Mouse (Mus musculus): ENCODE measurements at regions not wholly inside any gene's neighbourhood (a gene's known extent, or its start where the extent isn't known, plus 50 kb on each side); places are given as distances from the start of the nearest gene placed in this dataset.

DNA sequence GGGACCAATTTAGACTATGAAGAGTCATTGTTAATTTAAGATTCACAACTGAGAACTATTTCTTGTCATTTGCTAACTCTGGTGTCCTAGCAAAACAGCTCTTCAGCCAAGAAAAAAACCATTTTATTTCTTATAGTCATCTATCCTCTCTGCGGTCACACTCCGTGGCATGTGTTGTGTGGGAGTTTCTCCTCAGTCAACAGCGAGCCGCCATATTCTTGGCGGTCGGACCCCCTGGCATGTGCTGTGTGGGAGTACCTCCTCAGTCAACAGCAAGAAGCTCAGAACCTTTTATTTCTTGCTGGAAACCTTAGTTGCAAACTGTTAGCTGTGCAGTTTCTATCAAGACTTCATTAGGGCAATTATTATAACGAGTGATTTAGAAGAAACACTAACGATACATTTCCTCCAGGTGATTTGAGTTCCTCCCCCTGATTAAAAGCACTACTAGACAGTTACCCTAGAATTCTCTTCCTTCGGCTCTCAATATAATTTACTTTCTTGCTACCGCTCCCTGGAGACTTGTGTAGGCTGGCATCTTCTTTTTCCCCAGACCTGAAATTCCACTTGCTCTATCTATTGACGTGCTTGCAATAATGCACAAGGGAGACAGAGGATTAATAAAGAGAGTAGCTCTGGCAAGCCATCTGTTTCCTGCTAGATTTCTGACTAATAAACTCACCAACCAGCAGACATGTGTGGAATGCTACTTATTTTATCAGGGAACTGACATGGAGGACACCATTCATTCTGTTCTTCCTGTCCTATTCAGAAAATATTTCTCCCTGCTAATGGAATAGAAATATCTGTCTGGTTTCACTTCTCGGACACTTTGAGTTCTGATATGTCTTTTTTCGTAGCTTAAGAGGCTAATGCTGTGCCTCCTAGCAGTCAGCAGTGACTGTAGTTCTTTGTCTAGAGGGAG lies 359.5 kb downstream of the Ice1 start:
- ATAC-seq (ENCODE audit: insufficient number of reproducible peaks, low FRiP score, low TSS enrichment) = no peak

DNA sequence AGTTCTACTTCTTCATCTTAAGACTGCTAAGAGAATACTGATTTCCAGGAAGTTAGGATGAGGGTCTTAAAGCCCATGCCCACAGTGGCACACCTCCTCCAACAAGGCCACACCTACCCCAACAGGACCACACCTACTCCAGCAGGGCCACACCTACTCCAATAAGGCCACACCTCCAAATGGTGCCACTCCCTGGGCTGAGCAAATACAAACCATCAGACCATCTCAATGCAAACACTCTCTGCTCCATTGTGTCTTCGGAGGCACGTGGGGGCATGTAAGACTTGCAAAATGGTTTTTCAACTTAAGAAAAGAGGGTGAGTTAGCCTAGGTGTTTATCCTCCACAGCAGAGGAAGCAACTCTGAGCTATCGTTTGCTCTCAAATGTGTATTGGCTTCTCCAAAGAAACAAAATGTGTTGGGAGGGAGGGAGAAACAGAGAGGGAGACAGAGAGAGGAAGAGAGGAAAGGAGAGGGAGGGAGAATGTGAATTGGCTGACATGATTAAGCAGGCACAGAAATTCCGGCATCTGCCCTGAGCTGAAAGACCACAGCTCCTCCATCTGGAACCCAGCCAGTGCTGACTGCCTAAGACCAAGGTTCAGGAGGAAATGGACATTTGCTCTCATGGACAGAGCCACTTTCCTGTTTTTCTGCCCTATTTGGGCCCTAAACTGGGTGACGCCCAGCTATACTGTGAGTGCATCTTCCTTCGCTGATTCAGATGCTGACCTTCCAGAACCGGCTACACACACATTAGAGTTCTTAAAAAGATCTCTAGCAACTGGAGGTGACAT lies 356.2 kb downstream of the Ice1 start:
- ATAC-seq (ENCODE audit: insufficient number of reproducible peaks, low FRiP score, low TSS enrichment) = no peak

DNA sequence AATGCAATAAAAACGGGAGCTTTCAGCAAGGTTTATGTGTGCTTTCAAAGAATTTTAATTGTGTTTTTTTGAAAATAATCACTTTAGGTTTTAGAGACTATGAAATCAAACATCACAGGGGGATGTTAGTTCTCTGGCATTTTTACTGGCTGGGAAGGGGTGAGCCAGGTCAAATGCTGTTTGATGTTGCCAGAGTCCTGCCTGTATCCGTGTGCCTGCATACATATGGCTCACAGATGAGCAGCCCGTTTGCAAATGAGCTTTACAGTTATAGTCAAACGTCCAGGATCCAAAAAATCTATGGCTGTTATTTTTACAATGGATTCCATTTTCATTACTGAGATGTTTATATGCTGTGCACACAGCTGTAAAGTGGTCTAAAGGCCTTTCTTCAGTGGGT lies 354.7 kb downstream of the Ice1 start:
- ATAC-seq (ENCODE audit: insufficient number of reproducible peaks, low FRiP score, low TSS enrichment) = no peak

DNA sequence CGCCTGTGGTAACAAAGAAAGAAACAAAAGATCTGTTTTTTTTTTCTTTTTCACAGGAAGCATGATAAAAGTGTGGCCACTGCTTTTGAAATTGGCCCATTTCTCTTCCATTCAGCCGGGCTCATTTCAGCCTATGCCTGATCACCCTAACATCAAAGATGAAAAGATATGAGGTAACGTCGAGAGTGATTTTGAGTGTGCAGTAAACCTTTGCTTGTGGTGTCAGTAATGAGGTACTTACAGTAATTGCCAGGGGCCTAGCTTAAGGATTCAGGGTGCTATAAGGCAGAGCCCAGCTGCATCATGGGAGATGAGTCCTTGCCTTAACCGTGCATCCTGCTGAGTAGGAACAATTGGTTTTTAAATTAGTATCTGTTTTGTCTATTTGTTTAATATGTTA lies 354.2 kb downstream of the Ice1 start:
- no peak for ATAC-seq (ENCODE audit: insufficient number of reproducible peaks, low FRiP score, low TSS enrichment)

DNA sequence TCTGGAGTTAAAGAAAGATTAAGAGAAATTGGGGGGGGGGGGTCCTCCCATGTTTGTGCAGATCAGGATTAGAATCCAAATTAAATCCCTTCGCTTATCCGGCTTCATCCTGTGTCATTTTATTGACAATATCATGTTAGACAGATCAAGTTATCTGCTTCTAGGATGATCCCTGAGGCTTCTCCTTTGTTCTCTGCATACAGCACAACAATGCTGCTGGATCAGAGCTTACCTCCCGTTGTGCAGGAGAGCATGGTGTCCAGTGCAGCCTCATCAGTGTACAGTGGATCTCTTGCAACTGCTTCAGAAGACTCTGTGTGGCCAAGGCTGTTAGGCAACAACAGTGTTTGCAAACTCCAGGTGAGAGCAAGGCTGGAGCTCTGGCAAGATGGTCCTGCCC lies 344.7 kb downstream of the Ice1 start:
- ATAC-seq (ENCODE audit: insufficient number of reproducible peaks, low FRiP score, low TSS enrichment) = no peak

- ATAC-seq (ENCODE audit: insufficient number of reproducible peaks, low FRiP score, low TSS enrichment) = no peak
Measured at GRCm38 (mm10) chr13:70303953-70304525, 333.4 kb downstream of the Ice1 start.

GRCm38 (mm10) chr13:70310516-70310915 lies 326.9 kb downstream of the Ice1 start:
- no peak for ATAC-seq (ENCODE audit: insufficient number of reproducible peaks, low FRiP score, low TSS enrichment)

GRCm38 (mm10) chr13:70311226-70312055 lies 326.0 kb downstream of the Ice1 start:
- no peak for ATAC-seq (ENCODE audit: insufficient number of reproducible peaks, low FRiP score, low TSS enrichment)

DNA sequence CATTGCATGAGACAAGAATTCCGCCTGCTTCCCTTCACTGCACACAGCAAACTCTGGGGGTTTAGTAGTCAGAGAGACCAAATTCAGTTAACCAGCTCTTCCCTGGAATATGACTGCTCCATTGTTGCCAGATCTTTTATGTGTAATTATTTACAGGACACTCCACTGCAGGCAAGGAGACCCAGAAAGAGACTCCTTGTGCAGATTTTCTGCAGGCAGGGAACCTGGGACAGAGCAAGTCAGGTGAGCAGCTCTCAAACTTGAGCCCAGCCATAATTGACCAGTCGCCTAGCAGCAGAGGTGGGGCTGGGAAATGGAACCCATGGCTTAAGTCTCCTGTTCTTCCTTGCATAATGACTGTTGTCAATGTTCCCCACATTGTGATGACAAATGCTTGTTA lies 324.2 kb downstream of the Ice1 start:
- no peak for ATAC-seq (ENCODE audit: insufficient number of reproducible peaks, low FRiP score, low TSS enrichment)

GRCm38 (mm10) chr13:70323537-70323936 lies 313.9 kb downstream of the Ice1 start:
- ATAC-seq (ENCODE audit: insufficient number of reproducible peaks, low FRiP score, low TSS enrichment) = no peak

- no peak for ATAC-seq (ENCODE audit: insufficient number of reproducible peaks, low FRiP score, low TSS enrichment)
Measured at GRCm38 (mm10) chr13:70336069-70336468, 301.4 kb downstream of the Ice1 start.

- no peak for ATAC-seq (ENCODE audit: insufficient number of reproducible peaks, low FRiP score, low TSS enrichment)
Measured at GRCm38 (mm10) chr13:70340437-70340836, 297.0 kb downstream of the Ice1 start.

GRCm38 (mm10) chr13:70343191-70343734 lies 294.2 kb downstream of the Ice1 start:
- ATAC-seq (ENCODE audit: insufficient number of reproducible peaks, low FRiP score, low TSS enrichment) = no peak

DNA sequence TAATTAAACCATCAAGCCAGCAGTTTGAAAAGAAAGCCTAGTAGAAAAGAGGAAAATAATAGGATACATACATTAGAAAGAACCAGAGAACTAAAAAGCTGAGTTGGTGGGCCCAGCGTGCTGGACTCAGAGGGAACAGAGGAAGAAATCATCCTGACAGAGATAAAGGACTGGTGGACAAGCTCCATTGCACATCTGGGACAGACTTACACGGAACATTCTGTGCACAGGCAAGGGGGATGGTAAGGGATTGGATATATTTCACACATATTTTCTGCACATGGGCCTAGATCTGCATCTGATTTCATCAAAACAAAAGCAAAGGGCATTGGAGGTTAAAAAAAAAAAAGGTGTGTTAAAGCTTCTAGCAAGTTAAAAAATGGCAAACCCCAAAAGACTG lies 293.5 kb downstream of the Ice1 start:
- ATAC-seq (ENCODE audit: insufficient number of reproducible peaks, low FRiP score, low TSS enrichment) = no peak

- no peak for ATAC-seq (ENCODE audit: insufficient number of reproducible peaks, low FRiP score, low TSS enrichment)
Measured at GRCm38 (mm10) chr13:70344311-70344710, 293.1 kb downstream of the Ice1 start.

DNA sequence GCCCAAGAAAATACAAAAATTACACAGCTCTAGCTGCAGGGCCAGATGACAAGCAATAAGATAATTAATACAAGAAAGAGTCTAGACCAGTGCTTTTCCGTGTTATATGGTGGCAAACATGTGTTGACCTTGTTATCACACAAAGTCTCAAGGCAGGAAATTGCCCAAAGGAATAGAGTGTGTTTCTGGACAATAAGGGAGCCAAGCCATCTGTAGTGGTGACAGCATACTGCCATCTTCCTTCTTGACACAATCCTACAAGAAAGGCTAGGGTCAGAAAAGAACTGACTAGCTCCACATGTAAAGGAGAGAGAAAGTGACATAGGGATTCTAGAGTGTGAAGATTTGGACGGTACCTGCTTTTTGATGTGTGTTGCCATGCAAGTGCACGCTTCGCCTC lies 289.0 kb downstream of the Ice1 start:
- no peak for ATAC-seq (ENCODE audit: insufficient number of reproducible peaks, low FRiP score, low TSS enrichment)

GRCm38 (mm10) chr13:70348965-70349364 lies 288.5 kb downstream of the Ice1 start:
- ATAC-seq (ENCODE audit: insufficient number of reproducible peaks, low FRiP score, low TSS enrichment) = no peak

DNA sequence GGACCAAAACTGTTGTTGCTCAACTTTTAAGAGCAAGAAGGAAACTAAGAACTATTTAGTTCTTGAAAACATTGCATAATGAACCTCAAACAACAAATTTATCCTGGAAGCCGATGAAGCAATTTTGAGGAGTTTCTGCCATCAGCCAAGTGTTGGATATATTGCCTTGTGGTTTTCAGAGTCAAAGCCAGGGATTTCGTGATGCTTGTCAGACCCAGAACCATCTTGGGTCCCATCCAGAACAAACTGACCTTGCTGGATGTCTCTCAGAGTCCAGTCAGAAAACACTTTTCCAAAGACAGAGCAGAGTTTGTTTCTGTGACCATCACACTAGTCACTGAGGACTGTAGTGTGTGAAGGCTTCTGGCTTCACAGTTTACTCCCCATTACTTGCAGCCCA lies 267.8 kb downstream of the Ice1 start:
- ATAC-seq (ENCODE audit: insufficient number of reproducible peaks, low FRiP score, low TSS enrichment) = no peak

DNA sequence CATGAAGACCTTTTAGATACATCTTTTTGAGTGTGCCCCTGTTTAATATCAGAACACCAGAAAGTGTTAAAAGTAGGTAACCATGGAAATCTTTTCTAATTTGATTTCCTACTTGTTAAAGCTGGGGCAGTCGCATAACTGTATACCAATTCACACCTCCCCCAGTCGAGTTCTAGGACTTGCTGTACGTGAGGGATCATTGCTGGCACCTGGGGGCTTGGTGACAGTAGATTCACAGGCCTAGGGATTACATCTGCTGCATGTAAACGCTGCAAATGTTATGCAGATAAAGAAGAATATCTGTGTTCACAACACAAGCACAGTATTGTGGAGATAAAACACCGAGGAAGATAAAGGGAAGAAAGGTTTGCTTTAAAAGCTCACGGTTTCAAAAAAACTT lies 256.7 kb downstream of the Ice1 start:
- no peak for ATAC-seq (ENCODE audit: insufficient number of reproducible peaks, low FRiP score, low TSS enrichment)

DNA sequence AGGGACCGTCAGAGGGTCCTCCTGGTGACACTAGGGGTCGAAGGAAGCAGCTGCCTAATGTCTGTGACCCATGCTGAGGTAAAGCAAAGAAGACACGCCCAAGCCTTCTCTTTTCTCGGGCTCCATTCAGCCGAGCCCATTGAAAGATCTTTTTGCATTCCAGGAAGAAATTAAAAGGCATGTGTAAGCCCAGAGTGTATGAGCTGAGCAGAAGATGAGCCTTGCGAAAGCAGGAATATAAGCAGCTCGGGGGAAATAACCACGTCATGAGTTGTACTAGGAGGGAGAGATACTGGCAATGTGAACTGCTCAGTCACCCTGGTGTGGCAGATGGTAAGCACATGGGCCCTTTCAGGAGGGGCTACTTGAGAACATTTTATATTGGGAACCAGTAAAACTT lies 252.1 kb downstream of the Ice1 start:
- no peak for ATAC-seq (ENCODE audit: insufficient number of reproducible peaks, low FRiP score, low TSS enrichment)

Data from cerebellum, adult (tissue).